Mouse (Mus musculus) neutrophil, adult 65 days (primary cell): ENCODE results near the gene Sdsl. TPM values are rescaled to one million over a fixed set of nuclear protein-coding genes. Genes with fewer than 3 reads are reported as not detected.

Experiments used
- total RNA-seq: library from RNA; stranded (reverse); gene quantifications from 2 replicates; pipeline ENCODE4 v1.2.4, GENCODE M21; 2023

Gene Sdsl
- 0.27 and 0.63 TPM in 2 replicates for total RNA-seq

GRCm38 (mm10) chr5:120472770-120473169 lies at the start of gene Sdsl:
Gene Sdsl (minus strand): TSS chr5:120472810.

DNA sequence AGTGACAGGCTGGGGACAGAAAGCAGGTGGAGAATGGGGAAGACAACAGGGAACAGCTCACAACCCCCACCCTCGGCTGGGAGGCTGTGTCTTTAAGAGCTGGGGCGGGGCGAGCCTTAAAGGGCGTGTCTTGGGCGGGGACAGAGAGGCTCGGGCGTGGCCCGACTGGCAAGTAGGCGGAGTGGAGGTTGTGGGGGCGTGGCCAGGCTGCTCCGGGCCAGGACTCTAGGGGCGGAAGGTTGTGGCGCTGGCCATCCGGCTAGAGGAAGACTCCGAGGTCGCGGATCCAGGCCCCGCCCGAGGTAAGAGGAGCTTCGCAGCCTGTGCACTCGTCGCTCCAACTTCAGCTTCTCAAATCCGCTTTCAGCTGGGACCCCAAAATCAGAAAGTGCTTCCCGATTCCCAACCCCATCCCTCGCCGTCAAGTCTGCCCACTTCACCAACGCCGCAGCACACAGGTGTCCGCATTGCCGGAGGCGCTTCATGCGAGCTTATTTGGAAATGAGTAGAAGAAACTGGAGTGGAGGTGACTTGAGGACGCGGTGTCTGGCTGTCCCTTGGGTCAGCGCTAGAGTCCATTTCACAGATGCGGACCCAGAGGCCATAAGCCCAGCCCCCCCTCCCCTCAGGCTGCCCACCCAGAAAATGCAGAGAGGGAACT lies 38.5 kb upstream of the Sdsl start, which contains the start of gene Slc8b1:
TSS of gene Slc8b1 (plus strand) at position 187 of the 661 bp plus-strand sequence.

GRCm38 (mm10) chr5:120503144-120503795 lies 30.7 kb upstream of the Sdsl start, which contains the start of gene Plbd2:
Gene Plbd2 (minus strand): TSS chr5:120503625.

DNA sequence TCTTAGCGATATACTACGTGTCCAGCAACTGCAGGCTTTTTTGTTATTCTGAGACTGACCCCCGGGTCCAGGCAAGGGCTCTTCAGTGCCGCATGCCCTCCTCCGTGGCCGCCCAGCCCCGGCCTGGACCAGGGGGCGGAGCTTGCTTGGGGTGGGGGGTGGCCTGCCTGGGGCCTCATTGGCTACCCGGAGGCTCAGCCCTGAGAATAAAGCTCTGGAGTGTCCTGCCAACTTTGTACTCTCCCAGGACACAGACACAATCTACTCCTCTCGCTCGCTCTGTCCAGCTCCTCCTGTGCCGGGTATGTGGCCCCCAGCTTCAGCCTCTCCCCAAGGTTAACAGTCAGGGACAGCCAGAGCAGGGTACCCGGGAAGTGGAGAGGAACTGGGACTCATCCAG lies 3.7 kb upstream of the Sdsl start, which contains the start of gene Sds:
TSS of gene Sds (plus strand) at position 231 of the 400 bp plus-strand sequence.

DNA sequence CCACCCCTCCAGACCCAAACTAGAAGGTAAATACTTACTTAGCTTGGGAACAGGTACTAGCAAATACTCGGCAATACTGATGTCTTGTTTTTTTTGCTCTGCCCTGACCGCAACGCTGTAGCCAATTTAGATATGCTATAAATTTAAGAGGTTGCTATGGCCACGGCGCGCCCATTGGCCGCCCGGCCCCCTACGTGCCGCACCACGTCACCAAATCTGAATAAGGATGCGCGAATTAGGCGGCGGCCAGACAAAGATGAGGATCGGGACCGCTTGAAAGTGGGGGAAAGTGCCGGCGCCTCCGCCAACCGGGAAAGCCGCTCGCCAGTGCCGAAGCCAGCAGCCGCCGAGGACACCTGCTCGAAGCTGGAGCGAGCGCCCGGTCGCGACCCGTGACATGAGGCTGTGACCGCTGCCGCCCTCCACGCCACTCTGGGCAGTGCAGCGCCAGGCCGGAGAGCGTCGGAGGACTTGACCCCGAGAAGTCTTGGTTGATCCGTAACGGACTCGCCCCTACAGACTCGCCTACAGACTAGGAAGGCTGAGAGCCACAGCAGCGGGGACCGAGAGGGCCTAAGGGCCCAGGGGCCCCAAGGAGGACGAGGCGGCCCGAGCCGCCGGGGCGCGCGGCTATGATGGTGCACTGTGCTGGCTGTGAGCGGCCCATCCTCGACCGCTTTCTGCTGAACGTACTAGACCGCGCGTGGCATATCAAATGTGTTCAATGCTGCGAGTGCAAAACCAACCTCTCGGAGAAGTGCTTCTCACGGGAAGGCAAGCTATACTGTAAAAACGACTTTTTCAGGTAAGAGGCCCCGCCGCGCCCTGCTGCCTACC lies 40.7 kb downstream of the Sdsl start, which contains the start of gene Lhx5:
TSS of gene Lhx5 (plus strand) at position 51 of the 837 bp plus-strand sequence.

Other genes with a start within 250 kb of the Sdsl start
- not detected in 2 replicates for gene Lhx5, start 41.1 kb downstream of the Sdsl start, total RNA-seq
- not detected in 2 replicates for gene Sds, start 3.7 kb upstream of the Sdsl start, total RNA-seq
- gene Plbd2, start 30.8 kb upstream of the Sdsl start, total RNA-seq, result 14.1 and 17.7 TPM in 2 replicates
- gene Slc8b1, start 38.4 kb upstream of the Sdsl start, total RNA-seq, result 145 and 150 TPM in 2 replicates
- gene Tpcn1, start 115.9 kb upstream of the Sdsl start, total RNA-seq, result 36.3 and 43.6 TPM in 2 replicates
- not detected in 2 replicates for gene Iqcd, start 116.2 kb upstream of the Sdsl start, total RNA-seq
- gene Rita1, start 139.8 kb upstream of the Sdsl start, total RNA-seq, result 1.0 and 1.7 TPM in 2 replicates
- gene Ddx54, start 139.9 kb upstream of the Sdsl start, total RNA-seq, result 50.8 and 56.9 TPM in 2 replicates
- not detected in 2 replicates for gene Cfap73, start 161.4 kb upstream of the Sdsl start, total RNA-seq
- gene Rasal1, start 176.0 kb upstream of the Sdsl start, total RNA-seq, result 0.66 and 1.3 TPM in 2 replicates
- gene Dtx1, start 239.1 kb upstream of the Sdsl start, total RNA-seq, result 0.43 and 0.76 TPM in 2 replicates